8 mouse cellular contexts compared by ENCODE assay signal in the genomic region with DNA sequence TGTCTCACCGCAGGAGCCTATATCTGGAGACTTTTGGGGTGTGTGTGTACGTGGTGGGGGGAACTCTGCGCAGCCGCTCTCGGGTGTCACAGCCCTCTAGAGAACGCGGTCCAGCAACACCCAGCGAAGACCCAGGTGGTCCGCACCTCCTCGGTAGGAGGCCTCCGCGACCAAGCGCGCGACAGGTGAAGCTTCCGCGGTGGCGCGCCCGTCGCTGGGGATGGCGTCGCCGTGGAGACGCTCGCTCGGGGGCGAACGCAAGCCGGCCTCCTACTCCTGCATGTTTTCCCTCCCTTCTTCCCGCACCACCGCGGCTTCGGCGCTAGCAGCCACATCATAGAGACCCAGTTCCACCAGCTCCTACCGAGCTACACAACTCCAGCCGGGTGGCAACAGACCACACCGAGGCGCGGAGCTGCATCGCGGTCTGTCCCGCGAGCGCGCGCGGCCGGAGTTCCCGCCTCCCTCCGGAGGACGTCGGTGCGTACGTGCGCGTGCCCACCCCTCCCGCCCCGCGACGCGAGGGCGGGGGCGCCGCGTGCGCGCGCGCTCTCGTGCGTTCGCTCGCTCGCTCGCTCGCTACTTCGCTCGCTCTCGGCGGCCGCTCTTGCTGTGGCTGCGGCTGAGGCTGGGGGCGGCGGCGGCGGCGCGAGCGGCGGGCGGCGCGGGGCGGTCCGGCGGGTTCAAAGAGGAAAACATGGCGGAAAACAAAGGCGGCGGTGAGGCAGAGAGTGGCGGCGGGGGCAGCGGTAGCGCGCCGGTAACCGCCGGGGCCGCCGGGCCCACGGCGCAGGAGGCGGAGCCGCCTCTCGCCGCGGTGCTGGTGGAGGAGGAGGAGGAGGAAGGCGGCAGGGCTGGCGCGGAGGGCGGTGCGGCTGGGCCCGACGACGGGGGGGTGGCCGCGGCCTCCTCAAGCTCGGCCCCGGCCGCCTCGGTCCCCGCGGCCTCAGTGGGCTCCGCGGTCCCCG. TPM values are rescaled to one million over a fixed set of nuclear protein-coding genes. Genes with fewer than 3 reads are reported as not detected.
DNase-seq lines count a peak whose midpoint lies in the region; ATAC-seq lines count a peak whose summit lies in the region.

A gene (plus strand): TSS at position 112 of the 968 bp plus-strand sequence.

- peak within 1 kb of the TSS; percentile 94 for H3K9ac ChIP-seq in heart, embryonic 14.5 days (ENCODE audit: low read length)
- H3K9ac ChIP-seq in liver, embryonic 13.5 days = peak within 1 kb of the TSS; percentile 99
- peak within 1 kb of the TSS; percentile 98 for H3K9ac ChIP-seq in stomach, embryonic 16.5 days (ENCODE audit: low read length)

- peak; percentile 83 for ATAC-seq in heart, embryonic 14.5 days (ENCODE audit: insufficient number of reproducible peaks, insufficient read depth, low FRiP score, low read depth)
- peak; percentile 88 for ATAC-seq in liver, embryonic 13.5 days (ENCODE audit: low read depth)
- ATAC-seq in stomach, embryonic 16.5 days (ENCODE audit: insufficient read depth, low FRiP score) = peak; percentile 93

- WGBS in heart, embryonic 14.5 days = under 1% methylated on average over 123 of the region's 136 CpGs
- WGBS in liver, embryonic 13.5 days (ENCODE audit: insufficient replicate concordance) = under 1% methylated on average over 104 of the region's 136 CpGs
- WGBS in stomach, embryonic 16.5 days = under 1% methylated on average over 121 of the region's 136 CpGs

- H3K4me3 ChIP-seq in brown adipose tissue, adult 24 weeks (ENCODE audit: insufficient read depth, low read depth, low read length) = peak within 1 kb of the TSS; percentile 99
- H3K4me3 ChIP-seq in heart, embryonic 14.5 days (ENCODE audit: control insufficient read depth in 1 of 2, insufficient read depth in 1 of 2, low read depth in 1 of 2, low read length in 2 of 2) = peak within 1 kb of the TSS; percentile 98 to 100
- peak within 1 kb of the TSS; percentile 100 for H3K4me3 ChIP-seq in liver, embryonic 13.5 days (replicated peaks)
- peak within 1 kb of the TSS; percentile 96 for H3K4me3 ChIP-seq in stomach, embryonic 16.5 days (replicated peaks; ENCODE audit: low read length)

- peak; percentile 97 for DNase-seq in CD4-positive, CD25-positive, alpha-beta regulatory T cell, adult 2 months (ENCODE audit: low read depth, low spot score)
- peak; percentile 82 for DNase-seq in fibroblast of lung, adult 2 months (ENCODE audit: low read depth)
- DNase-seq in kidney, postnatal 14 days = peak; percentile 95
- peak; percentile 83 for DNase-seq in liver, embryonic 13.5 days
- peak; percentile 92 for DNase-seq in neural tube, embryonic 10.5 days (ENCODE audit: extremely low spot score, low spot score)

- H3K36me3 ChIP-seq in heart, embryonic 14.5 days (ENCODE audit: control insufficient read depth, insufficient read depth, low read length) = no peaks in the 10 kb centered on the region
- peaks cover 10% of the 10 kb centered on the region for H3K36me3 ChIP-seq in liver, embryonic 13.5 days
- H3K36me3 ChIP-seq in stomach, embryonic 16.5 days (ENCODE audit: control insufficient read depth, insufficient read depth, low read length) = no peaks in the 10 kb centered on the region

- H3K4me1 ChIP-seq in brown adipose tissue, adult 24 weeks (ENCODE audit: control insufficient read depth, insufficient read depth, insufficient read length, low read length) = peaks cover 4% of the 10 kb centered on the region; the same call in 1 of the 2 replicates
- peaks cover 5 to 17% of the 10 kb centered on the region in 2 experiments; a peak in 3 of 4 replicates for H3K4me1 ChIP-seq in heart, embryonic 14.5 days (ENCODE audit: control insufficient read depth in 2 of 2, insufficient read depth in 2 of 2, low read length in 2 of 2)
- H3K4me1 ChIP-seq in liver, embryonic 13.5 days (replicated peaks) = peaks cover 30% of the 10 kb centered on the region
- peaks cover 14% of the 10 kb centered on the region for H3K4me1 ChIP-seq in stomach, embryonic 16.5 days (ENCODE audit: control insufficient read depth, insufficient read depth, low read length)

- H3K4me2 ChIP-seq in heart, embryonic 14.5 days (ENCODE audit: low read length) = peak within 1 kb of the TSS; percentile 89
- peak within 1 kb of the TSS; percentile 91 for H3K4me2 ChIP-seq in liver, embryonic 13.5 days
- H3K4me2 ChIP-seq in stomach, embryonic 16.5 days (ENCODE audit: low read depth, low read length) = peak within 1 kb of the TSS; percentile 72

- H3K27ac ChIP-seq in brown adipose tissue, adult 24 weeks (replicated peaks; ENCODE audit: low read depth, low read length) = peak within 1 kb of the TSS; percentile 71
- peak within 1 kb of the TSS; percentile 86 to 94 for H3K27ac ChIP-seq in heart, embryonic 14.5 days (replicated peaks in 1 of 2; ENCODE audit: control insufficient read depth in 1 of 2, insufficient read depth in 1 of 2, low read depth in 2 of 2, low read length in 2 of 2)
- peak within 1 kb of the TSS; percentile 89 for H3K27ac ChIP-seq in liver, embryonic 13.5 days
- H3K27ac ChIP-seq in stomach, embryonic 16.5 days (ENCODE audit: low read length) = peak within 1 kb of the TSS; percentile 96

- H3K9me3 ChIP-seq in heart, embryonic 14.5 days (ENCODE audit: control insufficient read depth, low read length) = no peaks in the 10 kb centered on the region
- H3K9me3 ChIP-seq in liver, embryonic 13.5 days (replicated peaks) = no peaks in the 10 kb centered on the region
- H3K9me3 ChIP-seq in stomach, embryonic 16.5 days (replicated peaks; ENCODE audit: control insufficient read depth, low read length) = no peaks in the 10 kb centered on the region

- H3K27me3 ChIP-seq in heart, embryonic 14.5 days (ENCODE audit: control insufficient read depth, insufficient read depth, low read length) = no peaks in the 10 kb centered on the region
- no peaks in the 10 kb centered on the region for H3K27me3 ChIP-seq in liver, embryonic 13.5 days
- H3K27me3 ChIP-seq in stomach, embryonic 16.5 days (ENCODE audit: control insufficient read depth, insufficient read depth, low read length) = no peaks in the 10 kb centered on the region

RNA-seq across cellular contexts. Expression of the gene that starts here (rescaled TPM):
- polyA plus RNA-seq in brown adipose tissue, adult 24 weeks (2012; ENCODE audit: insufficient read depth, insufficient read length, missing spikeins) = 9.6 and 23.0 TPM in 2 replicates
- 13.8 and 15.3 TPM in 2 replicates for polyA plus RNA-seq in heart, embryonic 14.5 days (2014; fragmentation: Nextera tagmentation; extraction: Ambion mirVana)
- polyA plus RNA-seq in liver, embryonic 13.5 days (2015; fragmentation: Nextera tagmentation; extraction: Ambion mirVana) = 7.2 and 7.6 TPM in 2 replicates
- polyA plus RNA-seq in stomach, embryonic 16.5 days (2015; fragmentation: Nextera tagmentation; extraction: Ambion mirVana) = 15.9 and 20.7 TPM in 2 replicates

Comparison
In these comparisons a context has a peak if more than half of its experiments do, and no peak if none do; other contexts are left out.
1. Peak in every context shown above with its lines: DNase-seq, ATAC-seq, H3K4me3 ChIP-seq and H3K27ac ChIP-seq.